Mouse (Mus musculus): ENCODE results near the gene Gja8. TPM values are rescaled to one million over a fixed set of nuclear protein-coding genes. Genes with fewer than 3 reads are reported as not detected.
A peak's percentile ranks its signal among the peaks of the same experiment; 100 is the strongest.

The Gja8 gene
- total RNA-seq (2021) = not detected

DNA sequence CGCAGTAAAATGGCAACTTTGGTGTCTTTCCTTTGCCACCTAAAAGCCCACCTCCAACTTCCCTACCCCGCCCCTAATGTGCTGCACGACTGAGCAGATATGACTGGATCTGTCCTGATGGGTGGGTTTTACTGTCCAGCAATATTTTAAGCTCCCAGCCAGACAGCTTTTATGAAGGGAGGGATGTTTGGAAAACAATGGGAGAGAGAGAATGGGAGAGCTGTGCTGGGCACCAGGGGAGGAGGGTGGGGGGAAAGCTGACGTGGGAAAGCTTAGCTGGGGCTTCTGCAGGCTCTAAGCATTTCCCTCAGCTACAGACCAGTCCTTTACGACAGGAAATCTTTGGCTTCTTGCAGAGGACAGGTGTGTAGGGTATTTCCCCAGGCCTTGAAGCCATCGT lies at the start of gene Gja8:
Gja8 (minus strand) TSS at position 101 of the 400 bp plus-strand sequence.
- no peak for DNase-seq (ENCODE audit: extremely low spot score in 1 of 2, low spot score in 1 of 2)

DNA sequence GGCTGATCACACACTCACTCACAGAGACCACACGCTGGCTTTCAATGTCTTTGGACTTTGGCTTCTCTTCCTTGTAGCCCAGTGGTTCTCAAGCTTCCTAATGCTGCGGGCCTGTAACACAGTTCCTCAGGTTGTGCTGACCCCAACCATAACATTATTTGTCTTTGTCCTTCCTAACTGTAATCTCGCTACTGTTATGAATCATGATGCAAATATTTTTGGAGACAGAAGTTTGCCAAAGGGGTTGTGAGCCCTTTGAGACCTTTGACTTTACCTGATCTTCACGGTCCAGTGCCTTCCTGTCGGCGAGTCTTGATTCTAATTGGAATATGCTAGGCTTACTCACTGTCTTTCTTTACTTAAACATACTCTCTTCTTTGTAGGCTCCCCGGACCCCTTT lies 48.6 kb upstream of the Gja8 start:
- DNase-seq (ENCODE audit: extremely low spot score in 1 of 2, low spot score in 1 of 2) = no peak

DNA sequence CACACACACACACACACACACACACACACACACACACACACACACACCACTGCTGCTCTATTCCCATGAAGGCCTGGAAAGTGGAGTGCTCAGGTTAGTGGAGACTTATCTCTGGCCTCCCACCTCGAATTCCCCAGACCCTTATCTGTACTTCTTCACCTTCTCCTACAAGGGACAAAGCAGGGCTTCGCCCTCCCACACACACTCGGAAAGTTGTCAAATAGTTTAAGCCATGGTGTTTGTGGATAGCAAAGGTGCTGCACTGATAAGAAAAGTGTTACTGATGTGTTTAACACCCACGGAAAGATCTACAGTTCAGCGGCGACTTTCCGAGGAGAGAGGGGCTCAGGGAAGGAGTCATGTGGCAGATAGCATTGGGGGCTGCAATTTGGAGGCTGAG lies 45.2 kb upstream of the Gja8 start:
- no peak for DNase-seq (ENCODE audit: extremely low spot score in 1 of 2, low spot score in 1 of 2)

DNA sequence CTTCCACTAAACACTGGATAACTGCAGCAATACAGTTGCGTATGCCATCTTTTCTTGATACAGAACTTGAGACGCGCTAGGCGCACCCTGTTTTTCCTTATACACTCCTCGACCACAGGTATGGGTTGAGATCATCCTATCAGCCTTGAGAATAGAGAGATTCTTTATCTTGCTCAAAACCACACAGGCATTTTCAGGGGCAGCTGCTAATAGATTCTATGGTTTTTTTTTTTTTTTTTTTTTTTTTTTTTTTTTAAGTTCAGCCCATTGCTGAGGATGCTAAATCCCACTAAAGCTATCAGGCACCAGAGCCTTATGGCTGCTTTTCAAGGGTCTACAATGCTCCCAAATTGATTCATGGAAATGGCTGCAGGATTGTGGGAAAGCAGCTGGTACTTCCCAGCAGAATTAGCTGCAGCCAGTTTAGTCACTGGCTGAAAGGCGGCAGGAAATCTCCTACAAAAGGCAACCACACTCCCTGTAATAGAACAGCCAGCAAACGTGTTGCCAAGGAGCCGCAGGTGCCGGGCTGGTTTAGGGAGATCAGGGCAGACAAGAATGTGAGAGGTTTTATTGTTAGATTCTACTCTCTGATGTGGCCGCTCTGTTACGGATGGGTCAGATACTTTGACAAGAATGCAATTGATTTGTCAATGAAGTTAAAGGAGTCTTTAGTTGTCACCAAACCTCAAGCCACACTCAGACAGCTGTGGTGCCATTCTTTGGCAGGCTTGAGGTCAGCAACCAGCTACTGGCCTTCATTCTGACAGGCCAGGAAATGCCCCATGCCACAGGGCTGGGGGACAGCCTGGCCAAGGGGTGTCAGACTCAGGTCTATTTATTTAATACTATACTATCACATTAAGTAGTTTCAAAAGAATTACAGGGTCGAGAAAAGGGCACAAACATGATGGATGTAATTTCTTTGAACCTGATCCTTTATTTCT lies 37.5 kb upstream of the Gja8 start:
- no peak for DNase-seq (ENCODE audit: extremely low spot score in 1 of 2, low spot score in 1 of 2)

DNA sequence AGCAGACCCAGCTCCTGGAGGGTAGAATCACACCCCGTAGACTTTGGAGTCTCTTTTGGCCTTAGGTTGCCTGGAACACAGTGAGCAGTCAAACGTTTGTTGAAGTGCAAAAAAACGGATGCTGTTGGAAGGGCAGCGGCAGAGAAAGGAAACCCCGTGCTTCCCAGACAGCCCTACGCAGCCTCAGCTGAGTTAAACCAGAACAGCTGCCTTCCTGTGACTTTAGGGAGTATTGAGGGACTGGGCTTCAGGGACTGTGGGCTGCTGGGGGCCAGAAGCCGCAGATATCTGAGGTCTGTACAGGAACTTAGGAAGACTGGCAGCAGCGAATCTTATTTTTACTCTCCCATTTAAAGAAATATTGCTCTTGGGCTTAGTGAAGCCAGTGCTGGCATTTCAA lies 34.8 kb upstream of the Gja8 start:
- DNase-seq (ENCODE audit: extremely low spot score in 1 of 2, low spot score in 1 of 2) = no peak

DNA sequence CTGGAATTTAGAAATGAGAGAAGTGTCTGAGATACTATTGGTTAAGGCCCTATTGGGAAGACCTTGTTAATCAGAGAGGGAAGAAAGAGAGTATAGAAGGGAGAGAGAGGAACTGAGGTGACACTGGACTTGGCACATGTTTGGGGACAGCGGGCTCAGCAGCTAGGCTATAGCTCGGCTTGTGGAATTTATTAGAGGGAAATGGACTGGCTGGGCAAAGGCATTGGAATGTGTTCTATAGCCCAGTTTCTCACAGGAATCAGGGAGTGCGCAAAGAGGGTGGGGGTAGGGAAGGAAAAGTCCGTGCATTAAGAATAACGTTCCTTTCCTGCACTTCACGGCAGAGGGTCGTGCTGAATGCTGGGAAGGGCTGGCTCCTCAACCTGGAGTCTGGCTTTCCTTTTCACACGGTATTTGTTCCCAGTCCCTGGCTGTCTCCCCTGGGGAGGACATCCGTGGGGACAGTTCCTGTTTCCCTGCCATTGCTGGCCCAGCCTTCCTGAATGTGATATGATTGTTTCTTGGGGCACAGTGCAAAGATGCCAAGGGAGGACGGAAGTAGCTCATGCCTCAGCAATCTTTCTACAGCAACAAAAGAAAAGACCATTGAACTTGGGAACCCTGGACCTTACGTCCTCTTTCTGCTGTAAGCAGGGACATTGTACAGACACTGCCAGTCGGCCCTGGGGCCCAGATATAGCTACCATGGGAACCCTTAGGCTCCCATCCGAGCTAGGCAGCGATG lies 27.8 kb upstream of the Gja8 start:
- no peak for DNase-seq (ENCODE audit: extremely low spot score in 1 of 2, low spot score in 1 of 2)

DNA sequence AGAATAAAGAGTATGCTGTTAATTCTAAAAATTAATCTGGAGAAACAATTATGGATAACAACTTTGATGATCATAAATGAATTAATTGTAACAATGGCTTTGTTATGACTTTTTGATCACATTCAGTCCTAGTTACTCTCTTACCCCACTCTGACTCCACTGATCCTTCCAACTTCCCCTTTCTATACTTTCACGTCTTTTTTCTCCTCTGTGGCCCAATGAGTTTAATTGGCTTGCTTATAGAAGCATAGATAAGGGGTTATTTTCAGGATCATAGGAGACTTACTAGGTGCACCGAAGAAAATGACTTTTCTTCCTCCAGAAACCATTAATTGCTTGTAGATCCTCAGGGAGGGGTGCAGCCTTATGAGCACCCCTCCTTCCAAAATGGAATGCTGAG lies 16.9 kb upstream of the Gja8 start:
- no peak for DNase-seq (ENCODE audit: extremely low spot score in 1 of 2, low spot score in 1 of 2)

DNA sequence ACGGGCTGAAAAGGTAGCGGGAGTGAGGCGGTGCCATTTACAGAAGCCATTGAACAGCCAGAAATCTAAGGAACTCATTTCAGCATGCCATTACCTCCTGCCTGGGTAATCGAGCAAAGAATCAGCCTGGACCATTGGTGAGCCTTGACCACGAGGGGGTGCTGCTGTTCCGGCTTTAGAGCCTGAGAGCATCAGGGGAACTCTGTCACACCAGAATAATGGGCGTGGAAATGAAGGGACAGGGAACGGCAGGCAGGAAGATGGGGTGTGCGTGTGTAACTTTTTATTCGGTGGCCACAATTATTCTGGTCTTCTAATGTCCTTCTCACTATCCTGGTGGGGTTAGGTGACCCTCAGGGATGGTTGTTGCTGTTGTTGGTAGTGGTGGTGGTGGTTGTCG lies 12.9 kb upstream of the Gja8 start:
- peak; percentile 90 to 98 for DNase-seq (ENCODE audit: extremely low spot score in 1 of 2, low spot score in 1 of 2)

DNA sequence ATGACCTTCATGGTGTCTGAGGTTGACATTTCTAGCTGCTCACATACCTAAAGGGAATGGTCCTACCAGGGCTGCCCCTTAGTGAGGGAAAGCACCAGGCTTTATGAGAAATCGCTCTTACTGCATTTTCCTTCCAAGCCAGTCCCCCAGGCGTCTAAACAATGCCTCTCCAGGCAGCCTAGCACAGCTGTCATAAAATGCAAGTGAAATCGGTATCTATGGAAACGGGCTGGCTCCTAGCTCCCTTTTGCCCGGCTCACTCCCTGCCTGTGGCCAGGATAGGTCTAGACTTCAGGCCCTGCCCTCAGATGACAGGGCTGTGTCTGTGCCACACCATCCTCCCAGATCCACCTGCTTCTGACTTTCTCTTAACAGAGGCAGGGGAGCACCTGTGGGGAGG lies 11.8 kb upstream of the Gja8 start:
- DNase-seq (ENCODE audit: extremely low spot score in 1 of 2, low spot score in 1 of 2) = peak in 1 of 2 experiments; percentile 22

DNA sequence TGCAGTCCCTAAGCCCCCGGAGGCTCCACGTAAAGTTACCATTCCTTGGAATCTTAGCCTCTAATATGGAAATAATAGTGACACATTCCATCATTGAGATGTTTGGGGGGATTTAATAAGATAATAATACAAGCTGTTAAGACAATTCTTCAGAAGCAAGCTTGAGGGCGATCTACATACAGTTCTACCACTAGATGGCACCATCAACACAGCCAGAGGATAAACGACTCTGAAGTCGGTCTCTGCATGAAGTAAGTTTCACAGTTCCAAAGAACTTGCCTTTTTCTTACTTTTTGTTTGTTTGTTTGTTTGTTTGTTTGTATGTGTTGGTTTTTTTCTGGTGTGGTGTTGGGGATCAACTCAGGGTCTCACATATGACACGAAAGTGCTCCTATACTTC lies 10.4 kb upstream of the Gja8 start:
- DNase-seq (ENCODE audit: extremely low spot score in 1 of 2, low spot score in 1 of 2) = no peak

DNA sequence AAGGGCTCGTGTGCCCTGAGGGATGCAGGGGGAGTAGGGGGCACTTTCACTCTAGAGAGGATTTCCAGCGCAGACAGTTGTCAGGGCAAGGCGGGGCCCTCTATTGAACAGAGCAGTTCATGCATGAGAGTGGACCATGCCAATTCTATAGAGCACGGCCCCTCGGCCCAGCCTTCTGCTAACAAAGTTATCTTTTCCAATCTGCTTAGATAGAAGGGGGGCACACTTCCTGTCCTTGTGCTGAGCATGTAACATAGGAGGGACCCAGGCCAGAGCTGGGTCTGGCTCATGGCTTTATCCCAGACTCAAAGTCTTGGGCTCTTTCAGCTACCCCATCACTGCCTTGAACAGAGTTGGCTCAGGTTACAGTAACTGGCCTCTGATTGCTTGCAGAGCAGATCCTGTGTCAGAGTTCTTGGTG lies 5.5 kb upstream of the Gja8 start:
- DNase-seq (ENCODE audit: extremely low spot score in 1 of 2, low spot score in 1 of 2) = no peak

DNA sequence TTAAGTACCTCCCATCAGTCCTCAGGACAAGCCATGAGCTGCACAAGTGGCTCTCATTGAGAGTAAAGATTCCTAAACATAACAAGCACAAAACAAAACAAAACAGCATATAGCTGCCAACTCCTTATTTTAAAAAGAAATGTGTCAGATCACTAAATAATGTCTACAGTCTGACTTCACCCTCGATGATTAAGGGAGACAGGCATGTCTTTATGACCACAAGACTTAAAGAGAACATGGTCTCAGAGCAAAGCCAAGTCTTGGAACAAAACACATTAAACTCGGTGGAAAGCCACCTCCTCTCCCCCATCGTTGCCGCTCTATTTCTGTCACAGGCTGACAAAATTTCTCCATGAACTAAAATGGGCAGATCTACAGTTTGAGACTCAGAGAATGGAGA lies 1.2 kb downstream of the Gja8 start:
- no peak for DNase-seq (ENCODE audit: extremely low spot score in 1 of 2, low spot score in 1 of 2)

DNA sequence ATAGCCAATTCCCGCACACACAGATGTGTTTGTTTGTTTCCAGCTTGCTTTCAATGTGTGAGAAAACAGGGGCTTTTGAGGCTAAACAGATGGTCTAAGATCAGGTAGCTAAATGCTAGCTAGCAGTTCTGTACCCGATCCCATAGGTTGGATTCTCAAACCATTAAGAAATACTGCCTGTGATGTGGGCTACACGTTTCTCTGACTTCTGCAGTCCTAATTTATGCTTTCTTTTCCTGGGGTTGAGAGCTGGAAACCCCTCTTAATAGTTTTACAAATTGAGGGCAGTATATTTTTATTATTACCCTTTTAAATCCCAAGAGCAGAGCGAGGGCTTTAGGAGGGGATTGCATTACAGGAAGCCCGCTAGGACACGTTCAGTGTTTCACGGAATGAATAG lies 4.8 kb downstream of the Gja8 start:
- DNase-seq (ENCODE audit: extremely low spot score in 1 of 2, low spot score in 1 of 2) = no peak

DNA sequence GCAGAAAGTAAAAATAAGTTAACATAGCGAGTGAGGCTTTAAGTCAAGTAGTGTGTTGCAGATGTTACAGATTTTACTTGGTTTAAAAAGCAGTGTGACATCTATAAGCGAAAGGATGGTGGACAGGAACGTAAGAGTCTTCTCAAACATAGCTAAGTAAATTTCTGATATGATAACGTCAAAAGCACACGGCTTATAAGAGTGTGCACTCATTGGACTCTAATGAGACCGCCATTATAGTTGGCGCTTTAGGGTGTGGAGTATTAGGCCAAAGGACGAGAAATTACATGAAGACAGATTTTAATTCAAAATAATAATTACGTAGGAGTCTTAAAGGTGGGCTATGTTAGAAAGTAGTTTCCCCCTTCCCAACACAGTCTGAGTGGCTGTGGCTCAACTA lies 20.2 kb downstream of the Gja8 start:
- no peak for DNase-seq (ENCODE audit: extremely low spot score in 1 of 2, low spot score in 1 of 2)

DNA sequence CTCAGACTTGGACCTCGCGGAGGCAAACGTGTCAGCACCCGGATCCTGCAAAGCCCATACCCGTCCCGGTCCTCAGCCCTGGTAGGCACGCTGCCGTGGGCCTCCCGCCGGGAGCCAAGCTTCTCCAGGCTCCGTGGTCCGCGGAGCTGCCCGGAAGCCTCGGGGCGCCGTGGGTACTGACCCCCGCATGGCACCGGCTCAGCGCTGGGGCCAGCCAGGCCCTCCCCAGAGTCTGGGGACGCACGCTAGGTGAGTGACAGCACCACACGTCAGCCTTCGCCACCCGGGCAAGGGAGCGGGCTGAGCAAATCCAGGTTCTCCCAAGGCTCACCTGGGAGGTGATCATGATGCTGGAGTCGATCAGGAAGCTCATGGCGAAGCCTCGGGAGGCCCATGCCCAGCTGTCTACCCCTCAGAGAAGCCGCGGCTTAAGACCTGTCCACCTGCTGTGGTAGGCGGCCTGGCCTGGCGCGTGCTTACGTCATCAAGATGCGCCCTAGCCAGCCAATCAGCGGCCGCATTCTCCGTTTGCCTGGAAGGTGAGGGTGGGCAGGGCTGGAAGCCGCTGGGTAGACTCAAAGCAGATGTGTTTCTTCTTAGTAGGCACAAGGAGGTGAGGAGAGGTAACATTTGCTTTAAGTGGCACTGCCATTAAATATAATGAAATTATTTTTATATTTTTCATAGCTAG lies 20.8 kb downstream of the Gja8 start, which contains the start of gene Gpr89:
Gpr89 (minus strand) TSS at position 496 of the 691 bp plus-strand sequence.
- DNase-seq (ENCODE audit: extremely low spot score in 1 of 2, low spot score in 1 of 2) = peak; percentile 95 to 96

DNA sequence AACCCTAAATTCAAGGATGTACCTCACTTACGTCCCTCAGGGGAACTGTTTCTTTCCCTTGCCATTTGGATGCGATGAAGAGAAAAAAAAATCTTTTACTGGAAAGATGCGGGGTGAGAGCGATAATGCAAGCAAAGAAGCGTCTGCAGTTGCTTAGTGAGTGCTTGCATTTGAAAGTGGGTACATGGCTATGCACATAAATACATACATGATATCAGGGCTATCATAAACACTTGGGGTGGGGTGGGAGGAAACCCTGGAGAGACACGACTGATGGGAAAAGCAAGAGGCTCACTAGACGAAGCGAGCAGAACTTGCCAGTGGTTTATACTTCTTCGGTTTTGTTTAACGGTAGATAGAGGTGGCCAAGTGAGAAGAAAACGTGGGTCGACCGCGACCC lies 21.4 kb downstream of the Gja8 start, which contains the start of gene Gja5:
Gja5 (plus strand) TSS at position 301 of the 400 bp plus-strand sequence.
- DNase-seq (ENCODE audit: extremely low spot score in 1 of 2, low spot score in 1 of 2) = no peak

DNA sequence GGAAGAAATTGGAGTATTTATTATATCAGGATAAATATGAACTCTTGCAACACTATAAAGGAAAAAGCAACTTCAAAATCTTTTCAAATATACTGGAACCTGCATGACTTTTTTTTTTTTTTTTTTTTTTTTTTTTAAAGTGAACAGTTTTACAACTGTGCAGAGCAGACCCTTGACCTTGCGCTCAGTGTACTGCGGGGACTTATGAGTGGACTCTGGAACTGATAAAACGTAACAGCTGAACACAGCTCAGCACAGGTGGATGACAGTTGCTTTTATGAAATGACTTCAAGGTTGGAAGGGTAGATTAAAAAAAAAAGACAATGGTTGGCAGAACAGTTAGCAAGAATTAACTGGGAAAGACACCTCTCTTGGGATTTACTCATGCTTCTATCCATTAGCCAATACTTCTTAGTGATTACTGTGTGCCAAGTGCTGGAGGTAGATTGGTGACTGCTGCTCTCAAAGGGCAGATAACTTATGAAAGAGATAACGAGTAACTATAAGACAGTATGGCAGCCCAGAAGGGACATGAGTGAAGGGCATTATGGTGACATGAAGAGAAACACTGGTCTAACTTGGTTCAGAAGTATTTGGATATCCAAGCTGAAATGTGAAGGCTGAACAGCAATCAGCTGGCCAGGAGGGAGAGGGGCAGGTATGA lies 23.4 kb downstream of the Gja8 start:
- no peak for DNase-seq (ENCODE audit: extremely low spot score in 1 of 2, low spot score in 1 of 2)

DNA sequence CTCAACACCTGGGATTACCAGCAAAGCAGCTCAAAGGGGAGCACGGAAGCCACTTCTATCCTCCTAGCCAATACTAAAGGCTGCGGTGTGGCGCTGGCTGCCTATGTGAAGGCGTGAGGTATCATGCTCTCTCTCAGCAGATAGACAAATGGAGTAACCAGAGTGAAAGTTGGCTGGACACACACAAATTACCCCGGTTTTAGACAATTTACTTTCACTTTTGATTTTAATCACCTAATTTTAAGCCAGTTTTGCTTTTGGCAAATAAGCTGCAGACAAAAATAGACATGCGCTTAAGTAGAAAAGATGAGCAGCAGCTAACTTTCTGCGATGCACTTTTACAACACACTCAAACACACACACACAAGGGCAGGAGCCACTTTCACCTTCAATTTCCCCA lies 42.1 kb downstream of the Gja8 start:
- DNase-seq (ENCODE audit: extremely low spot score in 1 of 2, low spot score in 1 of 2) = no peak

DNA sequence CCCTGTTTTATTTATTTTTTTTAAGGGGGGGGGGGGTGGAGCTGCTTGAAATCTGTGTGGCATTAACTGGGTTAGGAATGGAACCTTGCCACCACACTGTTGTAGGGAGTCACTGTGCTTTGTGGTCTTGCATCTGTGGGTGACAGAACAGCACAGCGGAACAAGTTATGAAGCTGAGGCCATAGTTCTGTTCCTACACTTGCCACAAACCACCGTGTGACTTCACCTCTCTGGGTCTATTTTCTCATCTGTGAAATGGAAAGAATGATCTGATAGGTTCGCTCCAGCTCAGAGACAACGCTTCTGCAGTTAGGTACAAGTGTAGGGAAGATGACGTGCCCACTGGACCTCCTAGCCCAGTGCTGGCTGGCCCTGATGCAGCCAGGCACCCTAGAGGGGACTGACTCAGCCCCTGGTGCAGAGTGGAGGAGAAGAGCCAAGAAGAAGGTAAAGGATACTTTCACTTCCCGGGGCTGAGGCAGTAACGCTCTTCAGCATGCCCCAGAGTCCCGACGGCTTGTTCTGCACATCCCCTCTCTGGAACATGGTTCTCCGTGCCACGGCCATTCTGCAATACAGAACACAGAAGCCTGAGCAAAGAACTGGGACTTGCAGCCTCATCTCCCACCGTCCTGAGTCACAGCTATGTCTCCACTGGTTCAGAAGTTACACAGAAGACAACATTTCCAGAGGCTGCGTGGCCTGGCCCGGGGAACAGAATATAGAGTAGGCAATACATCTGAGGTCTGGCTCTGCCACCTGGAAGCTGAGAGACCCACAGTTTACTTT lies 43.6 kb downstream of the Gja8 start:
- no peak for DNase-seq (ENCODE audit: extremely low spot score in 1 of 2, low spot score in 1 of 2)

DNA sequence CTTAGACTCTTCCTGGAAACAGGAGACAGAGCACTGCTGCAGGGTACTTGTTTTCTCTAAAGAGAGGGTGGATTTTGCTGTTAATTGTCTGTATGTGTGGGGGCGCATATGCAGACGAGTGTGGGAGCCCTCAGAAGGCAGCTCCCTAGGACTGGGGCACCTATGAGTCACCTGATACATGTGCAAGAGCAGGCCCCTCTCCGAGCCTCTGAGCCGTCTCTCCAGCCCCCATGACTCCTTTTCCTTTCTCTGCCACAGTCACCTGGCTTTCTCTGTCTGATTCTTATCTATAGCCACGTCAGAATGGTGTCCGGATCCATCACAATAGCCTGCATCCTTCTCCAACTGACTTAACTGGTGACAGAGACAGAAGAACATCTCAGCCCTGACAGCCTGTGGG lies 44.3 kb downstream of the Gja8 start:
- no peak for DNase-seq (ENCODE audit: extremely low spot score in 1 of 2, low spot score in 1 of 2)

All from layer of hippocampus, postnatal 25 days (tissue).